Mouse (Mus musculus) lung, postnatal 0 days (tissue): ENCODE results near the gene Gucd1. TPM values are rescaled to one million over a fixed set of nuclear protein-coding genes. Genes with fewer than 3 reads are reported as not detected.
"Not testable (repeated sequence)": the region's sequence is repeated elsewhere in the genome, so short reads cannot be mapped to it uniquely, and the experiment has no call there.

Experiments
- ATAC-seq: fragments of 200-750 bp; cut with Nextera tagmentation; 2 replicates; pipeline ENCODE4 v1.8.0; 2017; ENCODE audit warnings: moderate library complexity
- DNase-seq: peaks from one replicate; pipeline ENCODE4 v3.0.0-alpha.2; 2016; ENCODE audit warnings: low spot score
- H3K27ac ChIP-seq: fragments of 300-500 bp; sonication (generic); 2 replicates; pipeline ENCODE4 v1.5.1; 2014; ENCODE audit warnings: antibody characterized with exemption, mild to moderate bottlenecking, low read length, mixed read lengths
- H3K27me3 ChIP-seq: fragments of 300-500 bp; sonication (generic); replicated peaks from 2 replicates; pipeline ENCODE4 v1.6.1; 2014; ENCODE audit warnings: low read length, mixed read lengths; ENCODE audit not compliant: insufficient read depth
- H3K36me3 ChIP-seq: fragments of 300-500 bp; sonication (generic); 2 replicates; pipeline ENCODE4 v1.6.1; 2014; ENCODE audit warnings: low read length, mixed read lengths; ENCODE audit not compliant: insufficient read depth
- H3K4me1 ChIP-seq: fragments of 300-500 bp; sonication (generic); 2 replicates; pipeline ENCODE4 v1.6.1; 2014; ENCODE audit warnings: antibody characterized with exemption, low read depth, low read length, mixed read lengths; ENCODE audit not compliant: insufficient read depth
- H3K4me2 ChIP-seq: fragments of 300-500 bp; sonication (generic); replicated peaks from 2 replicates; pipeline ENCODE4 v1.6.1; 2014; ENCODE audit warnings: low read depth, mild to moderate bottlenecking, low read length, moderate library complexity, mixed read lengths
- H3K4me3 ChIP-seq: fragments of 300-500 bp; sonication (generic); 2 replicates; pipeline ENCODE4 v1.5.1; 2014; ENCODE audit warnings: low read depth, low read length
- H3K9ac ChIP-seq: fragments of 300-500 bp; sonication (generic); replicated peaks from 2 replicates; pipeline ENCODE4 v1.6.1; 2014; ENCODE audit warnings: low read depth, mild to moderate bottlenecking
- H3K9me3 ChIP-seq: fragments of 300-500 bp; sonication (generic); 2 replicates; pipeline ENCODE4 v1.6.1; 2016; ENCODE audit warnings: low read length, mixed read lengths
- CTCF ChIP-seq: IDR thresholded peaks from 2 replicates; pipeline ENCODE4 v1.5.1; 2016; ENCODE audit warnings: antibody characterized with exemption, mild to moderate bottlenecking
- EP300 ChIP-seq: IDR thresholded peaks from 2 replicates; pipeline ENCODE4 v1.6.1; 2016; ENCODE audit warnings: antibody characterized with exemption, mild to moderate bottlenecking, control low read depth
- WGBS: fragments of 180-500 bp; shearing (Covaris S2); extraction: QIAGEN DNeasy Blood & Tissue Kit; methylation state at CpG from one replicate; pipeline ENCODE4 v1.1.7; 2014; 5-methylcytosine and 5-hydroxymethylcytosine counted together
- polyA plus RNA-seq: library from polyadenylated mRNA; unstranded; fragments of >200 nt; fragmentation: Nextera tagmentation; extraction: Ambion mirVana; gene quantifications from 2 replicates; pipeline ENCODE4 v1.2.1, GENCODE M21; 2015

Gene Gucd1
- polyA plus RNA-seq, 1 experiment from 2014 or later: 20.3 TPM

DNA sequence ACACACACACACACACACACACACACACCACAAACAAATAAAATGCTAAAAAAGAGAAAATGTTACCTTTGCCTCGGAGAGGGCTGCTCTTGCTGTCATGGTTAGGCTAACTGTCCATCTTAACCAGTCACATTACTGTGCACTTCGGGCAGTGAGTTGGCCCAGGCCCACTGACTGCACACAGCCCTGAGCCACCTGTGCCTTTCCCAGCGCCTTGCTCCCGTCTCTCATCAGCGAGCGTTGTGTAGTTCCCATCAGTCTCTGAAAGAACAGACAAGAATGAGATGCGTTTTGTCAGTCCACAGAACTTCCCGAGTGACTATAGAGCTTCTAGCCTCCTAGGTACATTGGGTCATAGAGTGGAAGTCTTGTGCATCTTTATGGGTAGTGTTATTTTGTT, 16.4 kb upstream of the Gucd1 start:
- WGBS: 87% methylated on average over 8 of the region's 8 CpGs
- DNase-seq (no peak), ATAC-seq (no peak)
- H3K9ac ChIP-seq: no peak overlapping the region
- H3K9me3 ChIP-seq: no peaks in the 10 kb centered on the region
- TF ChIP-seq EP300 (no peak), CTCF (no peak)
- peaks cover 3% of the 10 kb centered on the region; the same call in 1 of the 2 replicates for H3K36me3 ChIP-seq
- no peak overlapping the region for H3K27ac ChIP-seq
- no peaks in the 10 kb centered on the region for H3K4me1 ChIP-seq
- no peaks in the 10 kb centered on the region for H3K27me3 ChIP-seq
- no peak overlapping the region for H3K4me3 ChIP-seq
- no peak overlapping the region for H3K4me2 ChIP-seq

- Histone ChIP-seq H3K9me3 (no peaks in the 10 kb centered on the region), H3K9ac (no peak overlapping the region), H3K4me3 (no peak overlapping the region), H3K36me3 (peaks cover 3% of the 10 kb centered on the region; the same call in 1 of the 2 replicates), H3K27me3 (no peaks in the 10 kb centered on the region), H3K4me1 (no peaks in the 10 kb centered on the region), H3K4me2 (no peak overlapping the region), H3K27ac (no peak overlapping the region)
- ATAC-seq (no peak), DNase-seq (no peak)
- TF ChIP-seq CTCF: no peak
- TF ChIP-seq EP300: no peak
- 92% methylated on average over 9 of the region's 9 CpGs for WGBS
Observed at GRCm38 (mm10) chr10:75531532-75532090, 13.8 kb upstream of the Gucd1 start.

DNA sequence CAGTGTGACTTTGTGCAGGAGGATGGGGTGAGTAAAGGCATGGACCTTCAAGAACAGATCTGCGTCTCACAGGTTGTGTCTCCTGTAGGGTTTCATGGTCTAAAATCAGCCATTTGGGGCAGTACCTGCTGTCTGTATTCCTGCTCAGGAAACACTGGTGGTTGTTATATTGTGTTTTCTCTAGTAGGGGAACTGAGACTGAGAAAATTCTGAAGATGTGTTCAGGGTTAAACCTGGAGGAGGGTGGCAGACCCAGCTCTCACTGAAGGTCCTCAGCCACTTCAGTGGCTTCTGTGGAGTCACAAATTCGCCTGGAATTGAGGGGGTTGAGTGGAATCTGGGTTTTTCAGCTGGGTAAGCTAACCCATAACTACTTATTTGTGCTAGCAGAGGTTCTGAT, 12.6 kb upstream of the Gucd1 start:
- H3K36me3 ChIP-seq: peaks cover 3% of the 10 kb centered on the region; the same call in 1 of the 2 replicates

GRCm38 (mm10) chr10:75525450-75525849, 7.7 kb upstream of the Gucd1 start:
- H3K9ac ChIP-seq, DNase-seq, H3K36me3 ChIP-seq, H3K4me3 ChIP-seq, H3K9me3 ChIP-seq, H3K27ac ChIP-seq, H3K27me3 ChIP-seq, ATAC-seq, H3K4me2 ChIP-seq, H3K4me1 ChIP-seq: not testable (repeated sequence)
- 95% methylated on average over 9 of the region's 9 CpGs for WGBS

More for the DNA sequence above, 12.6 kb upstream of the Gucd1 start:
- Histone ChIP-seq H3K4me1 (no peaks in the 10 kb centered on the region), H3K9ac (no peak overlapping the region), H3K4me2 (no peak overlapping the region), H3K9me3 (no peaks in the 10 kb centered on the region), H3K27ac (no peak overlapping the region), H3K27me3 (no peaks in the 10 kb centered on the region), H3K4me3 (no peak overlapping the region)
- no peak for ATAC-seq
- DNase-seq: no peak
- no peak for TF ChIP-seq CTCF
- no peak for TF ChIP-seq EP300
- 86% methylated on average over 2 of the region's 2 CpGs for WGBS

DNA sequence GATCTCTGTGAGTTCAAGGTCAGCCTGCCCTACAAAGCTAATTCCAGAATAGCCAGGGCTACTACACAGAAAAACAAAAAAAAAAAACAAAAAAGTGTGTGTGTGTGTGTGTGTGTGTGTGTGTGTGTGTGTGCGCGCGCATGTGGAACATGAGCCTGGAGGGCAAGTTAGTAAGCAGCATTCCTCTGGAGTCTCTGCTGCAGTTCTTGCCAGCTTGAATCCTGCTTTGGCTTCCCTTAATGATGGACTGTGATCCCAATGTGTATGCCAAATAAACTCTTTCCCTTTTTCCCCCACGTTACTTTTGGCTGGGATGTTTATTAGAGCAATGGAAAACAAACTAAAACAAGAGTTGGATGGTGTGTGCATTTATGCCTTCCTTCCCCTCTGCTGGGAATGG, 3.9 kb upstream of the Gucd1 start:
- Histone ChIP-seq H3K27ac (no peak overlapping the region), H3K36me3 (no peaks in the 10 kb centered on the region), H3K27me3 (no peaks in the 10 kb centered on the region), H3K4me3 (no peak overlapping the region), H3K9ac (no peak overlapping the region), H3K4me1 (peaks cover 9% of the 10 kb centered on the region; the same call in 1 of the 2 replicates), H3K4me2 (no peak overlapping the region), H3K9me3 (no peaks in the 10 kb centered on the region)
- DNase-seq (no peak), ATAC-seq (no peak)
- WGBS: 83% methylated on average over 4 of the region's 4 CpGs
- TF ChIP-seq EP300 (no peak), CTCF (no peak)

DNA sequence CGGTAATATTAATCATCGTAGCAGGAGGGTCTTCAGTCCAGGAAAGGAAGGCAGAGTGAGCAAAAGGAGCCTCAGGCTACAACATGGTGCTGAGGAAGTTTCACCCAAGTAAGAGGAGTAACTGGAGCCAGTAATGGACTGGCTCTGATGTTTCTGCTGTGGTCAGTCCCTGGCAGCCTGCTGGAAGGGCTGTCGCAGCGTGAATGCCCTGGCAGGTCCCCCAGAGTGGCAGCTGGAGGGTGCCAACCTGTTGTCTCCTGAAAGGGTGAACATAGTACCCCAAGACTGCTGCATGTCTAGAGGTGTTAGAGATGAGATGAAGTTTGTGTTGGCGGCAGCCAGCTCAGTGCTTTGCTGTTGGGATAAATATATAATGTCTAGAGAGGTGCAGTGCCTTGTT, 2.8 kb upstream of the Gucd1 start:
- peaks cover 18% of the 10 kb centered on the region; the same call in 1 of the 2 replicates for H3K4me1 ChIP-seq
- H3K36me3 ChIP-seq: no peaks in the 10 kb centered on the region
- TF ChIP-seq CTCF (no peak), EP300 (no peak)
- ATAC-seq: no peak
- WGBS: 91% methylated on average over 5 of the region's 5 CpGs
- H3K27me3 ChIP-seq: no peaks in the 10 kb centered on the region
- no peaks in the 10 kb centered on the region for H3K9me3 ChIP-seq
- no peak overlapping the region for H3K4me2 ChIP-seq
- H3K4me3 ChIP-seq: no peak overlapping the region
- H3K9ac ChIP-seq: no peak overlapping the region
- no peak for DNase-seq
- H3K27ac ChIP-seq: no peak overlapping the region
